Mouse (Mus musculus) CD4-positive, CD25-positive, alpha-beta regulatory T cell, adult 4 months (primary cell): ENCODE measurements around the gene Slc25a10. TPM values are rescaled to one million over a fixed set of nuclear protein-coding genes. Genes with fewer than 3 reads are reported as not detected.

Source experiments
- ATAC-seq: one replicate; pipeline ENCODE4 v1.8.0; 2017
- polyA plus RNA-seq, 2 experiments: library from polyadenylated mRNA; unstranded; fragments of 100-300 nt; shearing (Covaris generic); gene quantifications; one replicate each; pipeline ENCODE4 v1.2.1; 2017

The Slc25a10 gene
- polyA plus RNA-seq, result 10 to 100 TPM; 11.0 to 14.3 TPM

- ATAC-seq, result peak; percentile 73
These were observed at the start of gene Slc25a10 for GRCm38 (mm10) chr11:120491317-120492023. TSS of gene Slc25a10 (plus strand) at chr11:120491840.

- ATAC-seq, result no peak
These were observed 49.3 kb upstream of the Slc25a10 start, which contains the start of gene Tspan10 for GRCm38 (mm10) chr11:120442344-120442743. TSS of gene Tspan10 (plus strand) at chr11:120442644.

GRCm38 (mm10) chr11:120442765-120443280 lies 48.8 kb upstream of the Slc25a10 start:
- no peak for ATAC-seq

GRCm38 (mm10) chr11:120444106-120444505 lies 47.5 kb upstream of the Slc25a10 start:
- no peak for ATAC-seq

- no peak for ATAC-seq
These were observed 46.2 kb upstream of the Slc25a10 start for GRCm38 (mm10) chr11:120445475-120445874.

- ATAC-seq, result no peak
These were observed 44.5 kb upstream of the Slc25a10 start for GRCm38 (mm10) chr11:120447179-120447578.

GRCm38 (mm10) chr11:120452246-120452645 lies 39.4 kb upstream of the Slc25a10 start:
- ATAC-seq, result no peak

GRCm38 (mm10) chr11:120453306-120453705 lies 38.3 kb upstream of the Slc25a10 start, which contains the start of gene Pde6g:
TSS of gene Pde6g (minus strand) at chr11:120453500.
- ATAC-seq, result no peak

GRCm38 (mm10) chr11:120454965-120455364 lies 36.7 kb upstream of the Slc25a10 start:
- no peak for ATAC-seq

GRCm38 (mm10) chr11:120455413-120455812 lies 36.2 kb upstream of the Slc25a10 start:
- no peak for ATAC-seq

GRCm38 (mm10) chr11:120457370-120457769 lies 34.3 kb upstream of the Slc25a10 start:
- peak; percentile 8 for ATAC-seq

- peak; percentile 100 for ATAC-seq
These were observed 33.6 kb upstream of the Slc25a10 start, which contains the start of the genes Oxld1 and Ccdc137 for GRCm38 (mm10) chr11:120457772-120458751. TSS of gene Oxld1 (minus strand) at chr11:120458068. TSS of gene Ccdc137 (plus strand) at chr11:120458115.

- no peak for ATAC-seq
These were observed 32.6 kb upstream of the Slc25a10 start for GRCm38 (mm10) chr11:120458847-120459597.

GRCm38 (mm10) chr11:120463536-120463935 lies 28.1 kb upstream of the Slc25a10 start:
- ATAC-seq, result no peak

- no peak for ATAC-seq
These were observed 27.3 kb upstream of the Slc25a10 start for GRCm38 (mm10) chr11:120464365-120464764.

GRCm38 (mm10) chr11:120465521-120465920 lies 26.1 kb upstream of the Slc25a10 start:
- ATAC-seq, result no peak

- peak; percentile 100 for ATAC-seq
These were observed 24.4 kb upstream of the Slc25a10 start, which contains the start of gene Arl16 for GRCm38 (mm10) chr11:120467051-120467735. TSS of gene Arl16 (minus strand) at chr11:120467607.

GRCm38 (mm10) chr11:120467736-120468092 lies 23.9 kb upstream of the Slc25a10 start:
- no peak for ATAC-seq

GRCm38 (mm10) chr11:120472052-120472451 lies 19.6 kb upstream of the Slc25a10 start:
- no peak for ATAC-seq

- ATAC-seq, result no peak
These were observed 8.1 kb upstream of the Slc25a10 start for GRCm38 (mm10) chr11:120483448-120483934.
